12 mouse cellular contexts compared by ENCODE assay signal in genomic region chr7:73657283-73657682, GRCm38 (mm10).
DNase-seq lines count a peak whose midpoint lies in the region; ATAC-seq lines count a peak whose summit lies in the region.
"Had no signal": no experiment of that assay in that cellular context is flagged by ENCODE, and none has a peak within 500 bp of the region (broad histone marks: within the 10 kb centered on the region; RNA-seq: fewer than 3 reads in every experiment).

No protein-coding gene starts in this region.

- H3K9ac ChIP-seq in embryonic facial prominence, embryonic 12.5 days = no peak overlapping the region
- H3K9ac ChIP-seq: liver, embryonic 14.5 days; midbrain, embryonic 13.5 days had no signal

- peak; percentile 51 to 78 for DNase-seq in heart, adult 18-20 months
- no peak for DNase-seq in heart, embryonic 10.5 days (ENCODE audit: low spot score)
- DNase-seq in heart, postnatal 14 days = peak; percentile 22 to 36
- DNase-seq in lung, postnatal 10 days = peak; percentile 18
- no peak for DNase-seq in thymus, postnatal 10 days (ENCODE audit: low spot score in 2 of 2)
- no peak for DNase-seq in retina, embryonic 14.5 days (ENCODE audit: low spot score)
- DNase-seq in thymus, postnatal 14 days = no peak
- DNase-seq: gastrocnemius, postnatal 25 days had no signal

- H3K27me3 ChIP-seq in heart, embryonic 10.5 days (ENCODE audit: insufficient read depth, poor library complexity, severe bottlenecking) = 0 out of 2 replicates have a peak, but pooled peaks cover 8% of the 10 kb centered on the region
- H3K27me3 ChIP-seq in embryonic facial prominence, embryonic 12.5 days = no peaks in the 10 kb centered on the region
- H3K27me3 ChIP-seq: Patski had no signal

- H3K9me3 ChIP-seq in heart, embryonic 10.5 days = no peaks in the 10 kb centered on the region
- no peaks in the 10 kb centered on the region for H3K9me3 ChIP-seq in embryonic facial prominence, embryonic 12.5 days
- H3K9me3 ChIP-seq: midbrain, embryonic 13.5 days had no signal

- no peak overlapping the region for H3K27ac ChIP-seq in heart, embryonic 10.5 days
- H3K27ac ChIP-seq in embryonic facial prominence, embryonic 12.5 days = no peak overlapping the region
- H3K27ac ChIP-seq: liver, embryonic 14.5 days; midbrain, embryonic 13.5 days had no signal

- H3K4me3 ChIP-seq in heart, embryonic 10.5 days = no peak overlapping the region
- H3K4me3 ChIP-seq in embryonic facial prominence, embryonic 12.5 days = no peak overlapping the region
- H3K4me3 ChIP-seq: midbrain, embryonic 13.5 days had no signal

- intact Hi-C loops in heart, postnatal 14 days (cut with DNase I) = loop anchor here (2.0 to 10.0 kb wide), 2 partner anchors 92 to 448 kb away; no protein-coding TSS in a partner anchor

- no peak overlapping the region for H3K4me2 ChIP-seq in embryonic facial prominence, embryonic 12.5 days (replicated peaks)
- H3K4me2 ChIP-seq: midbrain, embryonic 13.5 days had no signal

- peak; percentile 43; the same call in 1 of the 2 replicates for ATAC-seq in embryonic facial prominence, embryonic 12.5 days (ENCODE audit: insufficient number of reproducible peaks, insufficient read depth, low FRiP score, low TSS enrichment)
- ATAC-seq: midbrain, embryonic 13.5 days; Patski had no signal

- 45% methylated on average over 7 of the region's 7 CpGs for WGBS in heart, embryonic 10.5 days
- 50% methylated on average over 7 of the region's 7 CpGs for WGBS in embryonic facial prominence, embryonic 12.5 days

- H3K36me3 ChIP-seq in heart, embryonic 10.5 days = no peaks in the 10 kb centered on the region
- no peaks in the 10 kb centered on the region for H3K36me3 ChIP-seq in embryonic facial prominence, embryonic 12.5 days
- H3K36me3 ChIP-seq: midbrain, embryonic 13.5 days had no signal

- H3K4me1 ChIP-seq in heart, embryonic 10.5 days = peaks cover 5% of the 10 kb centered on the region; the same call in 1 of the 2 replicates
- H3K4me1 ChIP-seq in embryonic facial prominence, embryonic 12.5 days = peaks cover 6% of the 10 kb centered on the region; the same call in 1 of the 2 replicates

Comparison
In these comparisons a context has a peak if more than half of its experiments do, and no peak if none do; other contexts are left out.
1. DNase-seq: peak in heart, adult 18-20 months (2 of 2), heart, postnatal 14 days (2 of 2) and lung, postnatal 10 days (single experiment); none in heart, embryonic 10.5 days (single experiment), thymus, postnatal 10 days (0 of 2), retina, embryonic 14.5 days (single experiment) and thymus, postnatal 14 days (single experiment).